Mouse (Mus musculus) R1 (cell line): ENCODE data around the gene Cldn19.

Source experiments
- DNase-seq: peaks from one replicate; pipeline ENCODE4 v3.0.0-alpha.2; 2018; ENCODE audit warnings: low read depth, low spot score

Gene Cldn19

GRCm38 (mm10) chr4:119300761-119301160 lies 45.5 kb downstream of the Cldn19 start:
- no peak for DNase-seq

GRCm38 (mm10) chr4:119301777-119302176 lies 46.6 kb downstream of the Cldn19 start:
- no peak for DNase-seq

- DNase-seq = no peak
Measured at GRCm38 (mm10) chr4:119303291-119303690, 48.1 kb downstream of the Cldn19 start.

GRCm38 (mm10) chr4:119305418-119305817 lies 50.2 kb downstream of the Cldn19 start:
- no peak for DNase-seq
